Mouse (Mus musculus): ENCODE data around the gene Plekho1.
"Not testable (repeated sequence)": the region's sequence is repeated elsewhere in the genome, so short reads cannot be mapped to it uniquely, and the experiment has no call there.

The Plekho1 gene

DNA sequence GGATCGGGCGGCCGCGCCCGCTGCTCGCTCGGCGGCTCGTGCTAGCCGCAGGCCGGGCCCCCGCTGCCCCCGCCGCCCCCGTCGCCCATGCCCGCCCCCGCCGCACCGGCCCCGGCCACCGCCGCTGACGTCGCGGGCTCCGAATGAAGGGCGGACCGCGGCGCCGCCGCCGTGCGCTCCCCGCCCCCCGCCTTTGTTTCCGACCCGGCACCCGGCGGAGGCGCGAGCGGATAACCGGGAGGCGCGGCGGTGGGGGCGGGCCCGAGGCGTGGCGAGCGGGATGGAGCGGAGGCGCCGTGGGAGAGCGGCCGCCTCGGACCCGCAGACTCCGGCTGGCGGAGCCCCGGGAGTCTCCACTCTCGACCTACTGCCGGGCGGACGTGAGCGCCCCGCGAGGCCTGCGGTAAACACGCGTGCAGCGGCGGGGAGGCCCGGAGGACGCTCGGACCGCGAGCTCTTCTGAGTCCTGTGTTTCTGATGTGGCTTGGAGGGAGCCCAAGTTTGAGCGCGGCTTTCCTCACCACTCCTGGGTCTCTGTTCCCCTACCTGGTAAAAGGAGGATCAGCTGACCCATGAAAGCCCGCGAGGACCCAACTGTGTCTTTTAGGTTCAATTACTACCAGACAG is at the start of gene Plekho1:
Gene Plekho1, minus strand, starts transcription at position 200 of the 627 bp plus-strand sequence.
- DNase-seq (ENCODE audit: low spot score) = peak; percentile 54

DNA sequence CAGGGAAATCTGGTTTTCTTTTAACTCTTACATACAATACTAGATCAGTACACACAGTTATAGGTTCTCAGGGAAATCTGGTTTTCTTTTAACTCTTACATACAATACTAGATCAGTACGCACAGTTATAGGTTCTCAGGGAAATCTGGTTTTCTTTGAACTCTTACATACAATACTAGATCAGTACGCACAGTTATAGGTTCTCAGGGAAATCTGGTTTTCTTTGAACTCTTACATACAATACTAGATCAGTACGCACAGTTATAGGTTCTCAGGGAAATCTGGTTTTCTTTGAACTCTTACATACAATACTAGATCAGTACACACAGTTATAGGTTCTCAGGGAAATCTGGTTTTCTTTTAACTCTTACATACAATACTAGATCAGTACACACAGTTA is 48.8 kb upstream of the Plekho1 start:
- not testable (repeated sequence) for DNase-seq (ENCODE audit: low spot score)

DNA sequence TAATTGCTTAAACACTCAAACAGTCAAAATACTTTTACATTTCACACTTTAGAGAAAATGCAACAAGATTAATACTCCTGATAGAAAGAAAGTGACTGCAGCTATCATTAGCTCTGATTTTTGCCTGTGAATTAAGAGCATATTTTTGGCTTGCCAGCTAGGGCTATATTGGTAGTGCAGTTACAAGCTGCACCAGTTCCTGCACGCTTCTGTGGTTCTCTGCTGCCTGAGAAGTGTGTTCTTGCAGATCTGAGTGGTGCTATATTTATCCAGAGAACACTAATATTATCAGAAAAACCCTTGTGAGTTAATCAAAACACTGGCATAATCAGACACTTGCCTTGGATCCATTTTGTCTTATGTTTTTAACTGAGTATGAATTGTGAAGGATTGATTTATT is 47.3 kb upstream of the Plekho1 start:
- DNase-seq (ENCODE audit: low spot score) = no peak

DNA sequence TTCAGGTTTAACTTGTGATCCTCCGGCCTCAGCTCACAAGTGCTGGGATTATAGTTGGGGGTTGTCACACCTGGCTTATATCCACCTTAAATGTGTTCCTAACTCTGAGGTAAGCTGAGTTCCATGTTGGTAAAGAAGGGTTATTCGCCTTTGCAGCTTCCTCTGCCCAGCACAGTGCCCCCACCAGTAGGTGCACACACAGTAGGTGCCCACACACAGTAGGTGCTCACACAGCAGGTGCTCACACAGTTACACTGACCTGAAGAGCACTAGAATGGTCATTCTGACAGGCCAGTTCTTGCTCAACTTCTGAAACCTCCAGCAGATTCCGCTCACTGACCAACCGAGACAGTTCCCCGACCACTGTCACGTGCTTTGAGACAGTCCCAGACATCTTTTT is 45.3 kb upstream of the Plekho1 start:
- no peak for DNase-seq (ENCODE audit: low spot score)

DNA sequence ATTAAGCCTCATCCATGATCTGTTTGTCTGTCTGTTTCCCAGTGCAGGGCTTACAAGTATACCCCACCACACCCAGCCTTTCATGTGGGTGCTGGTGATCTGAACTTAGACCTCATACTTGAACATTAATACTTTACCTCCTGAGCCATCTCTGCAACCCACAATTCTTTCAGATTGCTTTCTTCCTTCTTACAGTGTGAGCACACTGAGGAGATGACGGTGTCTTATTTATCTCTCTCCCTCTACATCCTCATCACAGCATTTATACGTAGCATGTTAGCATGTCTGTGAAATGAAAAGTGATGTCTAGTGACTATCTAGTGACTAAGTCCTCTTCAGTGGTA is 44.8 kb upstream of the Plekho1 start:
- no peak for DNase-seq (ENCODE audit: low spot score)

DNA sequence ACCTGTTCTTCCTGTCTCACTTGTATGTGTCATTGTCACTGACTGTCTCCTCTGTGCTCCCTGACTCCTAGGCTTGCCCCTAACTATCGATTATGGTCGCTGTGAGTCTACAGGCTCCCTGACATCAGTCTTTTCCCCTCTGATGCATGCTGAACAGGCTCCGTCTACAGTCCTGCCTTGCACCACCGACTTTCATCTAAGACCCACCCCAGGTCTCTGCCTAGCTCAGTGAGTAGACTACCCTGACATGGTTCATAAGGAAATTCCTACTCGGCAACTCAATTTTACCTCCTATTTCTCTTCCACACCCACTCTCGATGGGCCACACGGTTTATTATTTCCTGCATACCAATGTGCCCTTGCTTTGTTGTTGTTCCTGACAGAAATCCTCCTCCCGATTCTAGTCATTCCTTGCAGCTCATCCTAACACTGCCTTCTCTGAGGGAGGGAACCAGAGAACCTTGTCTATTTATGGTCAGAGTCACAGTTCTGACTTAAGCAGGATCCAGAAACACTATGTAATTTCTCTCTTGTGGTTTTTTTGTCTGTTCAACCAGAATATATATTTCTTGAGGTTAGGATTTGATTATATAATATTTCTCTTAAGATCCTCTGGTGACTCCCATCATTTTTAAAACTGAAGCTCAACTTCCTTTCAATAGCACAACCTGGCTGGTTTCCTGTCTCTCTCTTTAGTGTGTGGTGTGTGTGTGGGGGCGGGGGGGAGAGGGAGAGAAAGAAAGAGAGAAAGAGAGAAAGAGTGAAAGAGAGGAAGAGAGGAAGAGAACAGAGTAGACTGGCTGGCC is 44.3 kb upstream of the Plekho1 start:
- no peak for DNase-seq (ENCODE audit: low spot score)

DNA sequence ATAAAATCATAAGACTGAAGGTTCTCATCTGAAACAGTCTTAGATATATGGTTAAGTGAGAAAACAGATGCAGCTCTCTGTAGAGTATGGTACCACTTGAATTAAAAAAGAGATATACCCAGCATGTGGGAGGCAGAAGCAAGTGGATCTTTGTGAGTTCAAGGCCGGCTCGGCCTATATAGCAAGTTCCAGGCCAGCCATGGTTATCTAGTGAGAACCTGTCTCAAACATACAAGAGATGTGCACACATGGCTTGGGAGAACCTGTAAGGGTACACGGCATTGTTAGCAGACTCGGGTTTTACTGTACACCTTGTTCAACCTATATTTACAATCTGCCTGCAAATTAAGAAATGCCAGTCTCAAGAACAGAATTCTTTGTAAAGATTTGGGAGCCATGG is 43.0 kb upstream of the Plekho1 start:
- DNase-seq (ENCODE audit: low spot score) = no peak

DNA sequence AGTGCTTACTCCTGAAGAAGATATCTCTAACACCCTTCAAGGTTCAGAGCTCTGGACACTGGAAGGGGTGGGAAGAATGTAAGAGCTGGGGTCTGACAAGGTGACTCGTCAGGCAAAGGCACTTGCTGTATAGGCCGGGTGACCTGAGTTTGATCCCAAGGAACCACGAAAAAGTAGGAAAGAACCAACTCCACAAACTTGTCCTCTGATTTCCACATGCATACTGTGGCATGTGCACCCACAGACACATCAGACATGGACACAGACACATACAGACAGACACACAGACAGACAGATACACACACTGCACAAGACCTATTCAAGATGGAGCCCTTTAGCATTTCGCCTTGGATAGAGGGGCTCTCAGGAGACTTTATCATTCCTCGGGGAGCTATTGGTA is 42.4 kb upstream of the Plekho1 start:
- DNase-seq (ENCODE audit: low spot score) = no peak

DNA sequence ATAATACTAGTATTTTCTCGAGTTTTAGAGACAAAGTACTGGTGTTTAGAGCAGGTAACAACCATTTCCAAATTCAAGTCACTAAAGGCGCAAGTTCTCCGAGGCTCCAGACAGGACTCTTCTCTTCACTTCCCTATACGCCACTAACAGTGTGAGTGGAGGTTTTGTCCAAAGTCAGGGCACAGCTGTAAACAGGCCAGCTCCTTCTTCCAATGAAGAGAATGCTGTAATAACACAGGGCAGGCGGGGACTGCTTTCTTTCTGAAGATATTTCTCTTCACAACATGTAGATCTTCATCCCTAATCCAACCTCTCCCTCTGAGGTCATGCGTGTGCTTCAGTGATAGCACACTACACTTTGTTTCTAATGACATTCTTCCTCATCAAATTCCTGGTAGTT is 41.0 kb upstream of the Plekho1 start:
- DNase-seq (ENCODE audit: low spot score) = no peak

DNA sequence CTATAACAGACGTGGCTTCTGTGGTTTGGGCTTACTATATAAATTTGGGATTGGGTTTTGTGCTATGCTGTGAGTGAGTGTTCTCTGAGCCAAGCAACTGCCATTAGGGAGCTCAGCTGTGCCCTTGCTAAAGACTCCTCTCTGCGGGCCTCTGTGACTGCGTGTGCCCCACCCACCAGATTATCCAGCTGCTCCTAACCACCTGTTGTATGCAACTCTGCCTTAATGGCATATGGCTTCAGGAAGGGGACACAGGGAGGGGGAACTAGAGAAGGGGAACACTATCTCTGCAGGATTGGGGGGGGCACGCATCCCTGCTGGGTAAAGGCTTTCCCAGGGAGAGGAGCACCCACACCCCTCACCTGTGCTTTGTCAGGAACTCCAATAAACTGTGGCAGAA is 37.2 kb upstream of the Plekho1 start:
- no peak for DNase-seq (ENCODE audit: low spot score)

DNA sequence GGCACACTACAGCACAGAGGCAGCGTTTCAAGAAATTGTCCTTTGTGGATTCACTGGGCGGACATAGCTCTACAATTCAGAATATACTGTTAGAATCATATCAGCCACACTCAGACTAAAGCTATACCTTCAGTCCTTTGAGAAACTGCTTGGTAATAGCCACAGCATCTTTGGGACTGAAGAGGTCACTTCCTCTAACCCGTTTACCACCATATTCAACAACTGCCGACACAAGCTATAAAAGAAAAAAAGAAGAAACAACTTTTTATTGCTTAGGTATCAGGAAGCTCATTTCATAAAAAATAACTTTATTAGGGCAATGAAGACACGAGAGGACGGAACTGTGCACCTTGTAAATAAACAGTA is 36.8 kb upstream of the Plekho1 start:
- no peak for DNase-seq (ENCODE audit: low spot score)

DNA sequence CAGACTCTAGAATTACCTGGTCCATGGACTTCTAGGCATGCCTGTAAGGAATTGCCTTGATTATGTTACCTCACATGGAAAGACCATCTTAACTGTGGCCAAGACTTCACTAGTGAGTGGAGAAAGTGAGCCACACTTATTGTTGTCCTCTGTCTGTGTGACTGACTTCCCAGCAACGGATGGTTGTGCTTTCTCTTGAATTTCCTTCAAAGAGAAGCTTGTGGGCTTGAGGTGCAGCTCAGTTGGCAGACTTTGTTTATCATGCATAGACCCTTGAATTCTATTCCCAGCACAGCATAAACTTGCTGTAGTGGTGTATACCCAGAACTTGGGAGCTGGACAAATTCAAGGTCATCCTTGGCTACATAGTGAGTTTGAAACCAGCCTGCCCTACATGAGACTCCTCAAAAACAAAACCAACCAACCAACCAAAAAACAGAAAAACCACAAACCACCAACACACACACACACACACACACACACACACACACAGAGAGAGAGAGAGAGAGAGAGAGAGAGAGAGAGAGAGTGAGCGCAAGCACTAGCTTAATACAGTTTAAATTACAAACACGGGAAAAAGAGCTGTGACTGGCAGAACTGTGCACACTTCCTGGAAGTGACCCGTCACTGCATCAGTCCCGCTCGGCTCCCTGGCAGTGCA is 36.3 kb upstream of the Plekho1 start:
- no peak for DNase-seq (ENCODE audit: low spot score)

DNA sequence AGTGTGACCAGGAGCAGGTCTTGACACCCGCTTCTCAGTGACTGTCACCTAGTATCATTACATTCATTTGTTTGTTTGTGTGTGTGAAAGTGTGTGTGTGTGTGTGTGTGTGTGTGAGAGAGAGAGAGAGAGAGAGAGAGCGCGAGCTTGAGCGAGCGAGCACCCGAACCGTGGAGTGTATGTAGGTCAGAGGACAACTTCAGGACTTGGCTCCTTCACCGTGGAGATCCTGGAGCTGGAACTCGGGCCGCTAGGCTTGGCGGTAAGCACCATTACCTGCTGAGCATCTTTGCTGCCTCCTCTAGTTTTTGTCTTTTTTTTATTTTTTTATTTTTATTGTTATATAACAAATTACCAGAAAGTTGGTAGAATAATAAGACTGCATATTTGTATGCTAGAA is 34.0 kb upstream of the Plekho1 start:
- no peak for DNase-seq (ENCODE audit: low spot score)

DNA sequence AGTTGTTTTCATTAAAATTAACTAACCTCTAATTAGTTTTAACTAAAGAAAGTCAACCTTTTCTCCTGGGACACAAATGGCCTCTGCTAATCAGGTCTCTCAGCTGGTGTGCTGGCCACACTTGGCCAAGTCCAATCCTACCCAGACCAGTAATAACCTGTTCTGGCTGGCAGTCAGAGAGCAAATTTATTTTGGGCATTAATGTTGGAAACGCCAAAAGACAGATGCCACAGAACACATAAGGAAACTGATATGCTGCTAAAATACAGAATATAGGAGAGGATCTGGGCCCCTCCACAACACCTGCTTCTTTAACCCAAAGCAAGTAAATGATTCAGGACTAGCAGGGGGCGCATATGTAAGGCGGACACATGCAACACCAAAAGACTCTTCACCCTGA is 33.5 kb upstream of the Plekho1 start:
- no peak for DNase-seq (ENCODE audit: low spot score)

DNA sequence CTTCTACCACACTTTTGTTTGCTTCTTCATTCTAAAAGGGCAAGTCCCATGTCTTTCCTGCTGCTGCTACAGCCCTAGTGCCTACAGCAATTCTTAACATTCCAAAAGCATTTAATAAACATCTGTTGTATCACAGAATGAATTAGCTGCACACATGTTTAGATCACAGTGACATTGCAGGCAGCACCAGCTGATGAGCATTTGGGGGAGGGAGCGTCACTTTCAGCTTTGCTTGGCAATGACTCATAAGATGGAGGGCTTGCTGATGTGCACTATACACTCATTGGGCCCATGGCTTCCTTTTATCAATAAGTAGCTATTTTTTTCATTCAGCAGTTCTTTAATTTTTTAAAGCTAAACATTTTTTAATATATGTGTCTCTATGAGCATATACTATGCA is 32.1 kb upstream of the Plekho1 start:
- no peak for DNase-seq (ENCODE audit: low spot score)

DNA sequence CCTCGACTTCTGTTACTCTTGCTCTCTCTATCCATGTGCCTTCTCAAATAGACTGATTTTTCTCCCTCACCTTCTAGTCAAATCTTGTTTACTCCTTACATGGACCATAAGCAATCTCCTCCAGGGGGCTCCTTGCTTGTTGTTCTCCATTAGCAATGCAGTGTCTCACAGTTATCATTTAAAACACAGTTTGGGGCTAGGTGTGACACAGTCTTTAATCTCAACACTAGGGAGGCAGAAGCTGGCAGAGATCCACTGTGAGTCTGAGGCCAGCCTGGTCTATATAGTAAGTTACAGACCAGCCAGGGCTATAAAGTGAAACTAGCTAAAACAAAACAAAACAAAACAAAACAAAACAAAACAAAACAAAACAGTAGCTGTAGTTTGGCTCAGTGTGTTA is 31.3 kb upstream of the Plekho1 start:
- no peak for DNase-seq (ENCODE audit: low spot score)

DNA sequence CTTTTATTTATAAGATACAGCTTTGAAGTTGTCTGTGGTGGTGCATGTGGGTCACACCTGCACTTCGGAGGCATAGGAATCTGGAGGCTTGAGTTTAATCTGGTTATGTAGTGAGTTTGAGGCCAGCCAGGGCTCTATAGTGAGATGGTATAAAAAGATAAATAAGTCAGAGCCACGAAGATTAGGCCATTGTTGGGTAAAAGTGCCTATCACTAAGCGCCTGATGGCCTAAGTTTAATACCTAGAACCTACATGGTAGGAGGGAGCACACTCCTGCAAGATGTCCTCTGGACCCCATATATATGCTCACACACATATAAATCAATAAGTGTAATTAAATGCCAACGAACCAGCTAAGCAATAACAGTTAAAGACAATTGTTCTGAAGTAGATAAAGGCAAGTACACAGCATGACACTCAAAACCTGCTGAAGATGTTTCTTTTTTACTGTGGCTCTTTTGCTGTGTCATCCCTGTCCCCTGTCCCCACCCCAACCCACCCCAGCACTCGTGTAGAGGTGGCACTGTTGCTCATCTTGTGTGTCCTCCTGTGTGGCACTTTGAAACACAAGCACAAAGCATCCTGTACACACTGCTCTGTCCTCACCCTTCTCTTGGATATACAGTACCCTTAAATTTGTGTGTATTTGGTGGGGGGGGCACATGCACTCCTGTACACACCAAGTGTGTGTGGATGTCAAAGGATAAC is 25.8 kb upstream of the Plekho1 start:
- no peak for DNase-seq (ENCODE audit: low spot score)

DNA sequence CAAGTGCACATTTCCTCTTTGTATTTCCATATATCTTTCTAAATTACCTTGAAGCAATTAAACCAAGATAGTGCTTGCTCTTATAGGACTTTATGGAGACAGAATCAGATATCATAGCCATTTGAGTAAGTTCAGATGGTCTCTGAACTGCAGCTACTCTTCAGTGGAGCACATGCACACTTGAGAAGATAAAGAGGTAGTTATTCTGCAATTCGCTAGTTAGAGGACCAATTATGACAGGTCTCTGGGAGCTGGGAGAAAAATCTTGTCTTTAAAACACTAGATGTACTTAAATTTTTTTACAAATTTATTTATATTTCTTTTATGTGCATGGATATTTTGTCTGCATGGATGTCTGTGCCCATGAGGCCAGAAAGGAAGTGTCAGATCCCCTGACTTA is 24.9 kb upstream of the Plekho1 start:
- DNase-seq (ENCODE audit: low spot score) = no peak

DNA sequence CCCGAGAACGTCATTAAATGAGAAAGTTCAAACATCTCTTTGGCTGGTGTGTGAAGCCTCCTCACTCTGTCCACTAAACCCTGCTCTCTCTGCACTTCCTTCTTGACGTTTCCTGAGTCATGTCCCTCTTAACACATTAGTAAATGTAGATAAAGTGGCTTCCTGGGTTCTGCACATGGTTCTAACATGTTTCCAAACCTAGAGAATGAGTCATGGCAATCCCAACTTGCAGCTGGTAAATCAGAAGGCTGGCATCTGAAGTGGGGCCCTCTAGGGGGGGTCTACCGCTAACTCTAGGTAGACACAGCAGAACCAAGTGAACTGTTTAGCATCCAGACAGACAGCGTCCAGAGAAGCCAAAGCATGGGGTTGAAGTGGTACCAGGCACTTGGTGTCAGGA is 21.7 kb upstream of the Plekho1 start:
- DNase-seq (ENCODE audit: low spot score) = no peak

DNA sequence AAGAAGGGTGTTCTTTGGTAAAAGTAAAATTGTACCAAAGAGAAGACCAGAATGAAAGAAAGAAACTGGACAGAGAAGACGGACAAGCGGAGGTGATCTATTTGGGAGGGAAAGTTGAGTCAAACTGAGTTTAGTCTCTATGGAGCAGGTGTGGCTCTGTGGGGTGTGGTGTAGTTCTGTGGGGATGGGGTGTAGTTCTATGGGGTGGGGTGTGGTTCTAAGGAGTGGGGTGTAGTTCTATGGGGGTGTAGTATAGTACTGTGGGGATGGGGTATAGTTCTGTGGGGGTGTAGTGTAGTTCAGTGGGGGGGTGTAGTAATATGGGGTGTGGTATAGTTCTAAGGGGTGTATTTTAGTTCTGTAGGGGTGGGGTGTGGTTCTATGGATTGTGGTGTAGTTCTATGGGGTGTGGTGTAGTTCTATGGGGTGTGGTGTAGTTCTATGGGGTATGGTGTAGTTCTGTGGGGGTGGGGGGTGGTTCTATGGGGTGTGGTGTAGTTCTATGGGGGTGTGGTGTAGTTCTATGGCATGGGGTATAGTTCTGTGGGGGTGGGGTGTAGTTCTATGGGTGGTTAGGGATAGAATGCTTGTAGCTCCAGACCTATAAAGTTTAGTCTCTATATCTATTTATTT is 20.6 kb upstream of the Plekho1 start:
- DNase-seq (ENCODE audit: low spot score) = no peak

DNA sequence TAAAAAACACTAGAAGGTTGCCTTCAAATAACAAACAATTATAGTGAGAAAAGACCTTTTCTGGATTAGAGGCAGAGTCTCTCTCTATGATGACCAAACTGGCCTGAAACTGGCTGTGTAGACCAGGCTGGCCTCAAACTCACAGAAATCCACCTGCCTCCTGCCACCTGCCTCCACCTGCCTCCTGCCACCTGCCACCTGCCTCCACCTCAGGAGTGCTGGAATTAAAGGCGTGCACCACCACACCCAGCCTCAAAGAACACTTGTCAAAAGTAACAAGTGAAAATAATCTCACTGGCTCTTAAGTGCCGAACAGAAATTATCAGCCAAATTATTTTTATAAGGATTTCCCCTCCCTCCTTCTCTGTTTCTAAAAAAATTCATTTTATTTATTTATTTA is 19.9 kb upstream of the Plekho1 start:
- DNase-seq (ENCODE audit: low spot score) = no peak

DNA sequence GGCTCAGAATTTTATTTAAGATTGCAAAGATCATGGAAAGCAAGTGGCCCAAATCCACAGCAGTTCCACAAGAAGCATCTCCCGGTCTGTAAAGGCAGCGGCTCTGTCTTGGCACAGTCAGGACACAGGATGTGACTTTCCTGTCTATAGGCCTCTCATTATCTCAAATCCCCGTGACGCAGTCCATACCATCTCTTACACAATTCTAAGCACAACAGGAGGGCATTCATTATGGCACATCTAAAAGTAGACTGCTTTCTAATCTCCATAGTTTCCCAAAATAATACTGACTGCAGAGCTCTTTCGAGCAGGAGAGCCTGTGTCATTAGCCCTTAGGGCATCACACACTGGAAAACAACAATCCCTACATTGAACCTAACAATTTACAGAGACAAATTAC is 17.0 kb upstream of the Plekho1 start:
- no peak for DNase-seq (ENCODE audit: low spot score)

DNA sequence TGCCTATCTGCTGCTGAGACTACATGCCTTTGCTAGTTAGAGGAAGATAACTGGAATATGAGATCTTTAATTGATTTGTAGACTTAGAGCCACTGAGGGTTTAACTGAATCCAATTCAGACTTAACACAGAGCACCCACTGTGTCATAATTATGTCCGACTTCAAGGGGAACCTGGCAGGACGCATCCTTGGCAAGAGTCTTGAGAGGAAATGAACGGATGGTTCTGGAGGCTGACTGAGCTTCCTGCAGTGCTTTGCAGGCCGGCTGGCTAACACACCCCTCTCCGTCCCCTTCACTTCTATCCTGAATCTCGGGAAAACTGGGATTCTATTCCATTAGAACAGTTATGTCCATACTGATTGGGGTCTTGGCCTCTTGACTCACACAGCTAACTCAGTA is 12.7 kb upstream of the Plekho1 start:
- DNase-seq (ENCODE audit: low spot score) = no peak

Measured in ovary, adult 18-20 months (tissue).